Mouse (Mus musculus): ENCODE data around the gene Gm6169. TPM values are rescaled to one million over a fixed set of nuclear protein-coding genes. Genes with fewer than 3 reads are reported as not detected.
"Not testable (repeated sequence)": the region's sequence is repeated elsewhere in the genome, so short reads cannot be mapped to it uniquely, and the experiment has no call there.

Gene Gm6169
- polyA plus RNA-seq, 1 experiment, result 1.3 TPM

- Histone ChIP-seq H3K27ac (ENCODE audit: insufficient read depth, low read length) (no peak overlapping the region), H3K36me3 (ENCODE audit: control insufficient read depth, insufficient read depth, low read length) (no peaks in the 10 kb centered on the region), H3K4me3 (ENCODE audit: extremely low read depth, insufficient read depth, insufficient read length) (no peak overlapping the region), H3K4me1 (ENCODE audit: control insufficient read depth, insufficient read depth, insufficient read length) (no peaks in the 10 kb centered on the region), H3K27me3 (ENCODE audit: control insufficient read depth, insufficient read depth, low read length) (no peaks in the 10 kb centered on the region)
- 82% methylated on average over 3 of the region's 3 CpGs for WGBS
- TF ChIP-seq POLR2A (IDR thresholded peaks at IDR 0.05; ENCODE audit: low read depth, low read length) (no peak), CTCF (IDR thresholded peaks at IDR 0.05; ENCODE audit: extremely low read depth, insufficient read depth, insufficient read length, insufficient replicate concordance) (no peak)
- no peak for DNase-seq (ENCODE audit: low read depth in 1 of 2, low spot score in 2 of 2)
These were observed 22.3 kb upstream of the Gm6169 start for GRCm38 (mm10) chr13:97121341-97121740.

GRCm38 (mm10) chr13:97109046-97109445 is 10.0 kb upstream of the Gm6169 start:
- DNase-seq (ENCODE audit: low read depth in 1 of 2, low spot score in 2 of 2), result no peak

GRCm38 (mm10) chr13:97107721-97108120 is 8.7 kb upstream of the Gm6169 start:
- H3K27ac ChIP-seq (ENCODE audit: insufficient read depth, low read length); H3K27me3 ChIP-seq (ENCODE audit: control insufficient read depth, insufficient read depth, low read length); H3K4me3 ChIP-seq (ENCODE audit: extremely low read depth, insufficient read depth, insufficient read length); DNase-seq (ENCODE audit: low read depth in 1 of 2, low spot score in 2 of 2); H3K36me3 ChIP-seq (ENCODE audit: control insufficient read depth, insufficient read depth, low read length); H3K4me1 ChIP-seq (ENCODE audit: control insufficient read depth, insufficient read depth, insufficient read length): not testable (repeated sequence)
- 89% methylated on average over 4 of the region's 4 CpGs for WGBS

More at GRCm38 (mm10) chr13:97109046-97109445, 10.0 kb upstream of the Gm6169 start:
- Histone ChIP-seq H3K27me3 (ENCODE audit: control insufficient read depth, insufficient read depth, low read length) (no peaks in the 10 kb centered on the region), H3K36me3 (ENCODE audit: control insufficient read depth, insufficient read depth, low read length) (no peaks in the 10 kb centered on the region), H3K4me3 (ENCODE audit: extremely low read depth, insufficient read depth, insufficient read length) (no peak overlapping the region), H3K4me1 (ENCODE audit: control insufficient read depth, insufficient read depth, insufficient read length) (no peaks in the 10 kb centered on the region), H3K27ac (ENCODE audit: insufficient read depth, low read length) (no peak overlapping the region)
- TF ChIP-seq POLR2A (IDR thresholded peaks at IDR 0.05; ENCODE audit: low read depth, low read length), result no peak
- TF ChIP-seq CTCF (IDR thresholded peaks at IDR 0.05; ENCODE audit: extremely low read depth, insufficient read depth, insufficient read length, insufficient replicate concordance), result no peak
- WGBS, result 79% methylated on average over 4 of the region's 4 CpGs

- 93% methylated on average over 7 of the region's 7 CpGs for WGBS
- no peak overlapping the region for H3K4me3 ChIP-seq (ENCODE audit: extremely low read depth, insufficient read depth, insufficient read length)
- no peaks in the 10 kb centered on the region for H3K36me3 ChIP-seq (ENCODE audit: control insufficient read depth, insufficient read depth, low read length)
- DNase-seq (ENCODE audit: low read depth in 1 of 2, low spot score in 2 of 2), result no peak
- H3K4me1 ChIP-seq (ENCODE audit: control insufficient read depth, insufficient read depth, insufficient read length), result no peaks in the 10 kb centered on the region
- TF ChIP-seq POLR2A (IDR thresholded peaks at IDR 0.05; ENCODE audit: low read depth, low read length), result no peak
- no peak for TF ChIP-seq CTCF (IDR thresholded peaks at IDR 0.05; ENCODE audit: extremely low read depth, insufficient read depth, insufficient read length, insufficient replicate concordance)
- no peaks in the 10 kb centered on the region for H3K27me3 ChIP-seq (ENCODE audit: control insufficient read depth, insufficient read depth, low read length)
- H3K27ac ChIP-seq (ENCODE audit: insufficient read depth, low read length), result no peak overlapping the region
These were observed 6.0 kb upstream of the Gm6169 start for GRCm38 (mm10) chr13:97104996-97105395.

- no peak for TF ChIP-seq CTCF (IDR thresholded peaks at IDR 0.05; ENCODE audit: extremely low read depth, insufficient read depth, insufficient read length, insufficient replicate concordance)
- no peak for TF ChIP-seq POLR2A (IDR thresholded peaks at IDR 0.05; ENCODE audit: low read depth, low read length)
- H3K27me3 ChIP-seq (ENCODE audit: control insufficient read depth, insufficient read depth, low read length), result no peaks in the 10 kb centered on the region
- no peaks in the 10 kb centered on the region for H3K4me1 ChIP-seq (ENCODE audit: control insufficient read depth, insufficient read depth, insufficient read length)
- WGBS, result 73% methylated on average over 4 of the region's 4 CpGs
- no peak overlapping the region for H3K27ac ChIP-seq (ENCODE audit: insufficient read depth, low read length)
- no peaks in the 10 kb centered on the region for H3K36me3 ChIP-seq (ENCODE audit: control insufficient read depth, insufficient read depth, low read length)
- no peak overlapping the region for H3K4me3 ChIP-seq (ENCODE audit: extremely low read depth, insufficient read depth, insufficient read length)
- no peak for DNase-seq (ENCODE audit: low read depth in 1 of 2, low spot score in 2 of 2)
These were observed 3.3 kb downstream of the Gm6169 start for GRCm38 (mm10) chr13:97095726-97096125.

- Histone ChIP-seq H3K36me3 (ENCODE audit: control insufficient read depth, insufficient read depth, low read length) (no peaks in the 10 kb centered on the region), H3K27ac (ENCODE audit: insufficient read depth, low read length) (no peak overlapping the region), H3K27me3 (ENCODE audit: control insufficient read depth, insufficient read depth, low read length) (no peaks in the 10 kb centered on the region), H3K4me1 (ENCODE audit: control insufficient read depth, insufficient read depth, insufficient read length) (no peaks in the 10 kb centered on the region), H3K4me3 (ENCODE audit: extremely low read depth, insufficient read depth, insufficient read length) (no peak overlapping the region)
- 83% methylated on average over 3 of the region's 3 CpGs for WGBS
- no peak for DNase-seq (ENCODE audit: low read depth in 1 of 2, low spot score in 2 of 2)
- no peak for TF ChIP-seq POLR2A (IDR thresholded peaks at IDR 0.05; ENCODE audit: low read depth, low read length)
- no peak for TF ChIP-seq CTCF (IDR thresholded peaks at IDR 0.05; ENCODE audit: extremely low read depth, insufficient read depth, insufficient read length, insufficient replicate concordance)
These were observed 10.9 kb downstream of the Gm6169 start for GRCm38 (mm10) chr13:97088183-97088582.

GRCm38 (mm10) chr13:97087421-97087820 is 11.6 kb downstream of the Gm6169 start:
- DNase-seq (ENCODE audit: low read depth in 1 of 2, low spot score in 2 of 2), result no peak
- H3K4me1 ChIP-seq (ENCODE audit: control insufficient read depth, insufficient read depth, insufficient read length), result no peaks in the 10 kb centered on the region
- no peak overlapping the region for H3K27ac ChIP-seq (ENCODE audit: insufficient read depth, low read length)
- H3K36me3 ChIP-seq (ENCODE audit: control insufficient read depth, insufficient read depth, low read length), result no peaks in the 10 kb centered on the region
- H3K4me3 ChIP-seq (ENCODE audit: extremely low read depth, insufficient read depth, insufficient read length), result no peak overlapping the region
- H3K27me3 ChIP-seq (ENCODE audit: control insufficient read depth, insufficient read depth, low read length), result no peaks in the 10 kb centered on the region
- TF ChIP-seq POLR2A (IDR thresholded peaks at IDR 0.05; ENCODE audit: low read depth, low read length) (no peak), CTCF (IDR thresholded peaks at IDR 0.05; ENCODE audit: extremely low read depth, insufficient read depth, insufficient read length, insufficient replicate concordance) (no peak)
- 89% methylated on average over 6 of the region's 6 CpGs for WGBS

Measured in spleen, adult 2 months (tissue).